Mouse (Mus musculus) G1E (cell line): ENCODE results near the gene Cyp17a1. TPM values are rescaled to one million over a fixed set of nuclear protein-coding genes. Genes with fewer than 3 reads are reported as not detected.

Experiments used
- ATAC-seq: 2 replicates; pipeline ENCODE4 v1.8.0; 2016; ENCODE audit warnings: mild to moderate bottlenecking; ENCODE audit not compliant: insufficient number of reproducible peaks, poor library complexity, low FRiP score, severe bottlenecking; ENCODE audit errors: extremely low read depth
- DNase-seq: peaks from one replicate; pipeline ENCODE4 v3.0.0; 2012; ENCODE audit warnings: low spot score
- H3K27me3 ChIP-seq: 2 replicates; pipeline ENCODE4 v1.6.1; 2012; ENCODE audit warnings: mild to moderate bottlenecking, low read length, inconsistent platforms; ENCODE audit not compliant: insufficient read depth
- H3K36me3 ChIP-seq: replicated peaks from 2 replicates; pipeline ENCODE3; 2012; ENCODE audit warnings: mild to moderate bottlenecking, inconsistent platforms
- H3K4me1 ChIP-seq: 2 replicates; pipeline ENCODE4 v1.6.1; 2012; ENCODE audit warnings: low read depth, low read length, inconsistent platforms, mixed read lengths; ENCODE audit not compliant: insufficient read depth
- H3K4me3 ChIP-seq: 2 replicates; pipeline ENCODE4 v1.5.1; 2012; ENCODE audit warnings: low read depth, mild to moderate bottlenecking, inconsistent platforms, low read length, moderate library complexity, mixed read lengths
- H3K9me3 ChIP-seq: replicated peaks from 2 replicates; pipeline ENCODE4 v1.6.1; 2012; ENCODE audit warnings: inconsistent platforms
- CTCF ChIP-seq: IDR thresholded peaks from 2 replicates; pipeline ENCODE4 v1.5.1; 2012; ENCODE audit warnings: low read depth, low read length, inconsistent platforms, mixed read lengths
- GATA1 ChIP-seq: IDR thresholded peaks from 2 replicates; pipeline ENCODE4 v1.6.1; 2012; ENCODE audit warnings: borderline replicate concordance, low read length, inconsistent platforms, mixed read lengths
- GATA2 ChIP-seq: IDR thresholded peaks from 2 replicates; pipeline ENCODE4 v1.6.1; 2012; ENCODE audit warnings: low read depth, low read length, inconsistent platforms, borderline replicate concordance
- POLR2AphosphoS5 ChIP-seq: IDR thresholded peaks from 2 replicates; pipeline ENCODE4 v1.6.1; 2012; ENCODE audit warnings: low read depth, low read length, inconsistent platforms; ENCODE audit not compliant: insufficient replicate concordance
- TAL1 ChIP-seq: conservative IDR thresholded peaks from 2 replicates; pipeline ENCODE4 v1.6.1; 2012; ENCODE audit warnings: low read depth, low read length, inconsistent platforms, mixed read lengths
- polyA plus RNA-seq: library from polyadenylated mRNA; stranded (reverse); fragments of >175 nt; gene quantifications from 2 replicates; pipeline ENCODE4 v1.2.3, GENCODE M21; 2012
- total RNA-seq, 2 experiments: library from RNA; stranded (forward) in 1 of 2; stranded (reverse) in 1 of 2; fragments of 200-1000 nt in 1 of 2; fragments of >200 nt in 1 of 2; fragmentation: Nextera tagmentation in 1 of 2; gene quantifications; 2 replicates each; pipeline ENCODE4 v1.2.3; 2014 to 2017

Cyp17a1 gene
- total and polyA plus RNA-seq, 3 experiments, result 0.22 TPM; not detected in 2

- peaks cover 17% of the 10 kb centered on the region; the same call in 1 of the 2 replicates for H3K4me1 ChIP-seq
- DNase-seq (no peak), ATAC-seq (no peak)
- H3K36me3 ChIP-seq, result peaks cover 91% of the 10 kb centered on the region
- H3K27me3 ChIP-seq, result no peaks in the 10 kb centered on the region
- H3K9me3 ChIP-seq, result no peaks in the 10 kb centered on the region
- no peak overlapping the region for H3K4me3 ChIP-seq
- no peak for TF ChIP-seq CTCF
- TF ChIP-seq TAL1, result no peak
Measured at GRCm38 (mm10) chr19:46639496-46639895, 33.5 kb downstream of the Cyp17a1 start.

DNA sequence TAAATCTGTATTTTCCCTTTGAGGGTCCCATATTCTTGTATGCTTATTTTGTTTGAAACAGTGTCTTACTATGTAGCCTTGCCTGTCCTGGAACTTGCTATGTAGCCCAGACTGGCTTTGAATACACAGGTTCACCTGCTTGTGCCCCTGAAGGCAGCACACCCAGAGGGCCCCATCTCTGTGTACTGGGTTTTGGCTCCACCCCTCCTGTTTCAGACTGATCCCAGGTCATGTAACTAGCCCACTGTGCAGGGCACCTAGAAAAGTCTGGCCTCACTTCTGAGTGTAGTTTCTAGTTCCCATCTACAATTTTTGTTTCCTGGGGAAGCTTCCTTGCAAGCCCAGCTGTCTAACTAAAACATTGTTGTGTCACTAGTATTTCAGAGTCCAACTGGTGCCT, 33.9 kb downstream of the Cyp17a1 start:
- no peak for ATAC-seq
- TF ChIP-seq POLR2AphosphoS5 (no peak), GATA2 (no peak), GATA1 (no peak), CTCF (no peak), TAL1 (no peak)
- DNase-seq, result no peak
- Histone ChIP-seq H3K4me3 (no peak overlapping the region), H3K27me3 (no peaks in the 10 kb centered on the region), H3K9me3 (no peaks in the 10 kb centered on the region), H3K36me3 (peaks cover 91% of the 10 kb centered on the region), H3K4me1 (peaks cover 17% of the 10 kb centered on the region; the same call in 1 of the 2 replicates)

DNA sequence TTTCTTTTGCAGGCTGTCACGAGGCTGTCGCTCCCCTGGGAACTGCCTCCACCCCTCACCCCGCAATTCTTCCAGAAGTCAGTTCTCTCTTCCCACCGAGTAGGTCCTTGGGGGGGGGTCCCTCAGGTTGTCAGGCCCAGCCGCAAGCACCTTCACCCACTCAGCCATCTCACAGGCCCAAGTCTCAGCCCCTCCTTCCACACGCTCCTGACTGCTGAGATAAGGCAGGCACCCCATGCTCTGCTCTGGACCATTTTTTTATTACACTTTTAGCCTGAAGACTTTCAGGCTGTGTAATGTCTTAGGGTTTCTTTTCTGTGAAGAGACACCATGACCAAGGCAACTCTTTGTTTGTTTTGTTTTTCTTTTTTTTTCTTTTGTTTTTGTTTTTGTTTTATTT, 35.4 kb downstream of the Cyp17a1 start:
- Histone ChIP-seq H3K4me3 (no peak overlapping the region), H3K4me1 (peaks cover 17% of the 10 kb centered on the region; the same call in 1 of the 2 replicates), H3K36me3 (peaks cover 88% of the 10 kb centered on the region), H3K27me3 (no peaks in the 10 kb centered on the region), H3K9me3 (no peaks in the 10 kb centered on the region)
- ATAC-seq, result no peak
- no peak for DNase-seq
- TF ChIP-seq POLR2AphosphoS5 (no peak), GATA2 (no peak), TAL1 (no peak), GATA1 (no peak), CTCF (no peak)

GRCm38 (mm10) chr19:46635766-46636165, 37.2 kb downstream of the Cyp17a1 start:
- TF ChIP-seq POLR2AphosphoS5 (no peak), CTCF (no peak), GATA1 (no peak), TAL1 (no peak), GATA2 (no peak)
- Histone ChIP-seq H3K36me3 (peaks cover 88% of the 10 kb centered on the region), H3K4me1 (peaks cover 14% of the 10 kb centered on the region; the same call in 1 of the 2 replicates), H3K9me3 (no peaks in the 10 kb centered on the region), H3K27me3 (no peaks in the 10 kb centered on the region), H3K4me3 (no peak overlapping the region)
- no peak for ATAC-seq
- DNase-seq, result no peak

- TF ChIP-seq CTCF (no peak), GATA2 (no peak), TAL1 (no peak), POLR2AphosphoS5 (no peak), GATA1 (no peak)
- Histone ChIP-seq H3K4me1 (peaks cover 3% of the 10 kb centered on the region; the same call in 1 of the 2 replicates), H3K4me3 (no peak overlapping the region), H3K9me3 (no peaks in the 10 kb centered on the region), H3K36me3 (peaks cover 87% of the 10 kb centered on the region), H3K27me3 (no peaks in the 10 kb centered on the region)
- no peak for DNase-seq
- ATAC-seq, result no peak
Measured at GRCm38 (mm10) chr19:46631637-46632036, 41.3 kb downstream of the Cyp17a1 start.

DNA sequence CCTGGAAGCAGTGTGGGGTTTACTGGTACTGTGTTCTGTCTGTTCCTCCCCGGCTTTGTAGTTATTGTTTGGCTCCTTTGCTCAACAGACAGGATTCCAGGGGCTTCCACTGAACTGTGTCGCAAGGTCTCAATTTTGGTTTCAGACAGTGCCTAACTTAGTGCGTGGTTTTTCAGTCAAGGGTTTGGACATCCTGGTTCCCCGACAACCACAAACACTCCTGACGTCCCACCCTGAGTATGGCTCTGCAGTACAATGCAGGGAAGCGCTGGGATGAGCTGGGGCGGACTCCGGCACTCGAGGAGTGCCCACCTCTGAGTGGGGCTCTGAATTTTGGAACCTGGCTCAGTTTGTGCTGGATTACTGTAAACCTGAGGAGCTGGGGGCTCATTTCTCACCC, 43.2 kb downstream of the Cyp17a1 start:
- ATAC-seq (no peak), DNase-seq (no peak)
- Histone ChIP-seq H3K27me3 (no peaks in the 10 kb centered on the region), H3K9me3 (no peaks in the 10 kb centered on the region), H3K4me3 (no peak overlapping the region), H3K4me1 (no peaks in the 10 kb centered on the region), H3K36me3 (peaks cover 84% of the 10 kb centered on the region)
- no peak for TF ChIP-seq CTCF
- TF ChIP-seq GATA2, result no peak
- no peak for TF ChIP-seq POLR2AphosphoS5
- no peak for TF ChIP-seq GATA1
- TF ChIP-seq TAL1, result no peak

DNA sequence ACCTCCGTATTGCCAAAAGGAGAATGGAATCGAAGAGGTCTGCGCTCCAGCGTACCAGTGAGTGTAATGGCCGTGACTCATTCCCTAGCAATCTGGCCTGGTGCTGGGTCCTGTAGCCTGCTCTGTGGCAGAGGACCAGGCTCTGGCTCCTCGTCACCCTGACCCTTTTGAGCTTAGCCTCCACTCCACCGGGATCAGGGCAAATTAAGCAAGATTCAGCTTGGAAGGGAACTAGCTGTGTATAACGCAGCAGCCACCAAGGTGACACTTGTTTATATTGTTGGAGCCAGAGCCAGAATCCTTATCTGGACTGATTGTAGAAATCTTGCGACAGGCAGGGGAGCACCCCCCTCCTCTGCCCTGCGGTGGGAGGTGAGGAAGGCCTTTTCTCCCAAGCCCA, 44.6 kb downstream of the Cyp17a1 start:
- ATAC-seq (no peak), DNase-seq (no peak)
- TF ChIP-seq TAL1 (no peak), CTCF (no peak), GATA1 (no peak), POLR2AphosphoS5 (no peak), GATA2 (no peak)
- Histone ChIP-seq H3K36me3 (peaks cover 84% of the 10 kb centered on the region), H3K9me3 (no peaks in the 10 kb centered on the region), H3K4me1 (no peaks in the 10 kb centered on the region), H3K27me3 (no peaks in the 10 kb centered on the region), H3K4me3 (no peak overlapping the region)
